In the genomic region with DNA sequence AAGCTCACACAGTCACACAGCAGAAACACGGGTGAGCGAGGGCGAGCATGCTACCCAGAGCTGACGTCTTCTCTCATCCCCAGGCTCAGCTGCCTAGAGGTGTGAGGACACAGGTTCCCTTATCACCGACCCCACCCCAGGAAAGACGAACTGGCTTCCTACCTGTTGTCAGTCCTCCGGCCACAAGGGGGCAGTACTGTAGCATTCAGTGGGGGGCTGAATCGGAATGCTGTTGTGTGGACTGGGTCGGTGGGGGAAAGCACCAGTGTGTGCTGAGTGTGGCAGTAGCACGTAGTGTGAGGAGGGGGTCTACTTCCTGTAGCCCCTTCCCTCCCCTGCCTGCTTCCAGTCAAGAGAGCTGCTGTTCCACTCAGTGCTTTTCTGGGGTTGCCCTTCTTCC, we compare ENCODE assay signal across 8 mouse cellular contexts. TPM values are rescaled to one million over a fixed set of nuclear protein-coding genes. Genes with fewer than 3 reads are reported as not detected.
DNase-seq lines count a peak whose midpoint lies in the region; ATAC-seq lines count a peak whose summit lies in the region.

No protein-coding gene starts in this region.

- DNase-seq in cerebellum, adult 8-10 months: peak; percentile 37
- no peak for DNase-seq in cerebellum, postnatal 4 days (ENCODE audit: low spot score in 2 of 2)
- peak; percentile 5 to 34 for DNase-seq in monocyte, adult 2 months (ENCODE audit: low read depth in 1 of 2, low spot score in 2 of 2)
- DNase-seq in c-Kit-positive CD71-positive TER-119-negative erythroid progenitor cells, embryonic 14.5 days (ENCODE audit: low read depth): peak; percentile 15
- peak; percentile 74 for DNase-seq in induced T-regulatory cell, adult 2 months (ENCODE audit: low read depth)
- DNase-seq in natural killer cell, adult 2 months (ENCODE audit: low spot score in 2 of 2): peak; percentile 52 to 75
- peak; percentile 76 for DNase-seq in thymus, postnatal 36 days

- ATAC-seq in monocyte, adult 5-6 weeks (replicated peaks; ENCODE audit: insufficient number of reproducible peaks, low FRiP score, low TSS enrichment, poor library complexity, severe bottlenecking): no peak

RNA-seq across cellular contexts. Expression of a gene that starts 16.3 kb away (rescaled TPM):
- total RNA-seq in monocyte, adult 5-6 weeks (2017): not detected in 3 replicates

RNA-seq across cellular contexts. Expression of a gene that starts 39.1 kb away (rescaled TPM):
- not detected in 3 replicates for total RNA-seq in monocyte, adult 5-6 weeks (2017)

RNA-seq across cellular contexts. Expression of a gene that starts 46.8 kb away (rescaled TPM):
- total RNA-seq in monocyte, adult 5-6 weeks (2017): not detected in 3 replicates

RNA-seq across cellular contexts. Expression of a gene that starts 54.0 kb away (rescaled TPM):
- not detected in 3 replicates for total RNA-seq in monocyte, adult 5-6 weeks (2017)

Comparison
In these comparisons a context has a peak if more than half of its experiments do, and no peak if none do; other contexts are left out.
1. DNase-seq: peak in cerebellum, adult 8-10 months (single experiment), monocyte, adult 2 months (2 of 2), c-Kit-positive CD71-positive TER-119-negative erythroid progenitor cells, embryonic 14.5 days (single experiment), induced T-regulatory cell, adult 2 months (single experiment), natural killer cell, adult 2 months (2 of 2) and thymus, postnatal 36 days (2 of 2); none in cerebellum, postnatal 4 days (0 of 2).